Mouse (Mus musculus): Measurements from ENCODE around the gene Elp4.

DNA sequence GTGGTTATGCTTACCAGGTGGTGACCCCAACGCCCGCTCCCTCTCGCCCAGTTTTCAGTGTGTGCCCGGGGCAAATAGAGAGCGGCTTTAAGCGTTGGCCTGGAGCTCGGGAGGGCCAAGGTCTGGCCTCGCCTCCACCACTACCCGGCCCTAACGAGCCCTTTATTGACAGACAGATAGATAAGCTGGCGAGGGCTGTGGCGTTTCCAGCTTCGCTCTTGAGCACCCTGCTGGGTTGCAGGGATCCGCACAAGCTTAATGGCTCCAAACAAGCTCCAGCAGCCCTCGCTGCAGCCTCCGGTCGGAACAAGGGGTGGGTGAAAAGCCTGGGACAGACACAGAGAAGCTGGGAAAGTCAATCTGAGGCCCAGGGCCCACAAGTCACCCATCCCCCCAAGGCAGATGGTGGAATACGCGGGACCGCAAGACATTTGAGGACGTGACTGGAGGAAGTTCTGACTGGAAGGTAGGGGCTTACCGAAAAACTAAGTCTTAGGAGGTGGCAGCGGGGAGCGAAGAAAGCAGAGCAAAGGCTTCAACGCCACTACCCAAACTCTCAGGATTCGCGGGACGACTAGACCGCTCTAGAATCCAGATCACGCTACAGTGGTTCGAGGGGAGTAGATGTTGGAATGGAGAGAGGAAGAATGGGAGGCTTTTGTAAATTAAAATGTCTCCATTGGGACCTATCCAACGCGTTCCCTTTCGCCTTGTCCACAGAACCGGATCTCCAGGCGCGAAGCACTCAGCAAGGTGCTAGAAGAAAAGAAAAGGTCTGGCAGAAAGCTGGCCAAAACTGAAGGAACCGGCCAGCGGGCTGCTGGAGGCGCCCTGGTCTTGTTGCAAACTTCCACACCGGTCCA lies 237.4 kb downstream of the Elp4 start:
- no peak for TF ChIP-seq CTCF (IDR thresholded peaks at IDR 0.05; ENCODE audit: control insufficient read depth, insufficient read depth, insufficient replicate concordance, low read depth, low read length)
- no peak for TF ChIP-seq POLR2A (IDR thresholded peaks at IDR 0.05; ENCODE audit: control insufficient read depth, low read depth, low read length)
